ENCODE assay signal across 10 mouse cellular contexts in the genomic region with DNA sequence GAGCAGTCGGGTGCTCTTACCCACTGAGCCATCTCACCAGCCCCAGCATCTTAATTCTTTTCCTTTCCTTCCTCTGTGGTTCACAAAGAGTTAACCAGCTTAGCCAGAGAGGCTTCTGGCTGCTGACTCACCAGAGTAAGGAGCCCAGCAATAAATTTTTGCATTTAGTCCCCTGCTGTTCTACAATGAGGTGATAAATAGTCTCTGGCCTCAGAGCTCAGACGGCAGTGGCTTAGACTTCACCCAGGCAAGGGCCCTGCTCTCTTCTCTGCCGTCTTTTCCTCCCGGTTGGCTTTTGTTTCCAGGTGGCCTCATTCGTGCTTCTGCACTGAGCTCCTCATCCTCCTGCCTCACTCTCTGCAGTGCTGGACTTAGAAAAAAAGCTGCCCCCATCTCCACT.
DNase-seq lines count a peak whose midpoint lies in the region; ATAC-seq and TF ChIP-seq lines count a peak whose summit lies in the region.
"Had no signal": no experiment of that assay in that cellular context is flagged by ENCODE, and none has a peak within 500 bp of the region (broad histone marks: within the 10 kb centered on the region; RNA-seq: fewer than 3 reads in every experiment).

No protein-coding gene starts in this region.

- 0 out of 2 replicates have a peak overlapping the region, but pooled peaks have one; percentile 75 for H3K9ac ChIP-seq in heart, embryonic 14.5 days (ENCODE audit: low read length)
- peak overlapping the region; percentile 40 for H3K9ac ChIP-seq in MEL (ENCODE audit: control insufficient read depth, low read depth, low read length, poor library complexity, severe bottlenecking)
- no peak overlapping the region for H3K9ac ChIP-seq in forebrain, postnatal 0 days

- H3K9me3 ChIP-seq in heart, embryonic 14.5 days (ENCODE audit: control insufficient read depth, low read length) = no peaks in the 10 kb centered on the region
- H3K9me3 ChIP-seq in MEL (replicated peaks; ENCODE audit: insufficient read depth, low read length) = no peaks in the 10 kb centered on the region
- no peaks in the 10 kb centered on the region for H3K9me3 ChIP-seq in forebrain, postnatal 0 days (ENCODE audit: low read length)

- H3K4me2 ChIP-seq in heart, embryonic 14.5 days (ENCODE audit: low read length) = peak overlapping the region; percentile 95
- peak overlapping the region; percentile 91 for H3K4me2 ChIP-seq in forebrain, postnatal 0 days (ENCODE audit: low read depth)

- 16% methylated on average over 5 of the region's 5 CpGs for WGBS in heart, embryonic 14.5 days
- WGBS in forebrain, postnatal 0 days = 5% methylated on average over 5 of the region's 5 CpGs

- no peak for DNase-seq in heart, adult 9 months (ENCODE audit: low spot score in 2 of 2)
- peak; percentile 36 for DNase-seq in MEL (ENCODE audit: low read depth, low spot score)
- DNase-seq in forebrain, postnatal 0 days = no peak
- DNase-seq in mesoderm, embryonic 11.5 days (ENCODE audit: low read depth, low spot score) = peak; percentile 60
- no peak for DNase-seq in right cerebral cortex, postnatal 36 days (ENCODE audit: low spot score in 2 of 2)
- DNase-seq in thymus, postnatal 0 days (ENCODE audit: low spot score) = no peak
- no peak for DNase-seq in right cerebral cortex, postnatal 10 days (ENCODE audit: low spot score in 2 of 2)
- DNase-seq: layer of hippocampus, adult 9-11 months; thymus, adult 18-20 months had no signal

- TF ChIP-seq CTCF in MEL (IDR thresholded peaks at IDR 0.05 in 2 of 3, conservative IDR thresholded peaks at IDR 0.05 in 1 of 3; ENCODE audit: control insufficient read depth in 1 of 3, insufficient read depth in 1 of 3, low read depth in 2 of 3, low read length in 3 of 3, poor library complexity in 1 of 3, severe bottlenecking in 1 of 3) = no peak
- TF ChIP-seq CTCF in forebrain, postnatal 0 days (IDR thresholded peaks at IDR 0.05; ENCODE audit: low read depth) = no peak

- no peak for TF ChIP-seq RAD21 in MEL (IDR thresholded peaks at IDR 0.05; ENCODE audit: low read depth, low read length)

- peaks cover 21% of the 10 kb centered on the region for H3K36me3 ChIP-seq in heart, embryonic 14.5 days (ENCODE audit: control insufficient read depth, insufficient read depth, low read length)
- H3K36me3 ChIP-seq in MEL (ENCODE audit: control insufficient read depth in 1 of 2, insufficient read depth in 2 of 2, low read length in 2 of 2) = no peaks in the 10 kb centered on the region
- peaks cover 15% of the 10 kb centered on the region for H3K36me3 ChIP-seq in forebrain, postnatal 0 days (ENCODE audit: insufficient read depth)

- H3K4me3 ChIP-seq in heart, embryonic 14.5 days (ENCODE audit: control insufficient read depth in 1 of 2, insufficient read depth in 1 of 2, low read depth in 1 of 2, low read length in 2 of 2) = no peak overlapping the region
- peak overlapping the region in 1 of 2 experiments; percentile 84; a peak in 3 of 4 replicates for H3K4me3 ChIP-seq in MEL (ENCODE audit: control insufficient read depth in 1 of 2, insufficient read depth in 1 of 2, low read depth in 2 of 2, low read length in 2 of 2)
- peak overlapping the region; percentile 50; the same call in 1 of the 2 replicates for H3K4me3 ChIP-seq in forebrain, postnatal 0 days (ENCODE audit: low read depth, low read length)

- no peak for ATAC-seq in heart, embryonic 14.5 days (ENCODE audit: insufficient number of reproducible peaks, insufficient read depth, low FRiP score, low read depth)
- no peak for ATAC-seq in forebrain, postnatal 0 days

- TF ChIP-seq POLR2A in MEL (IDR thresholded peaks at IDR 0.05; ENCODE audit: control insufficient read depth in 1 of 2, insufficient read depth in 1 of 2, low read depth in 1 of 2, low read length in 2 of 2, poor library complexity in 1 of 2) = no peak

- H3K79me2 ChIP-seq in MEL (ENCODE audit: control insufficient read depth, insufficient read depth, low read length, poor library complexity) = no peaks in the 10 kb centered on the region

- TF ChIP-seq EP300 in MEL (IDR thresholded peaks at IDR 0.05; ENCODE audit: low read depth in 1 of 2, low read length in 2 of 2) = no peak

- H3K4me1 ChIP-seq in heart, embryonic 14.5 days (ENCODE audit: control insufficient read depth in 2 of 2, insufficient read depth in 2 of 2, low read length in 2 of 2) = peaks cover 0 to 5% of the 10 kb centered on the region in 2 experiments; a peak in 1 of 4 replicates
- no peaks in the 10 kb centered on the region for H3K4me1 ChIP-seq in MEL (ENCODE audit: control insufficient read depth in 1 of 2, insufficient read depth in 2 of 2, low read length in 2 of 2)
- peaks cover 4% of the 10 kb centered on the region; the same call in 1 of the 2 replicates for H3K4me1 ChIP-seq in forebrain, postnatal 0 days (ENCODE audit: insufficient read depth)

- H3K27me3 ChIP-seq in heart, embryonic 14.5 days (ENCODE audit: control insufficient read depth, insufficient read depth, low read length) = no peaks in the 10 kb centered on the region
- no peaks in the 10 kb centered on the region for H3K27me3 ChIP-seq in MEL (ENCODE audit: control insufficient read depth in 1 of 2, insufficient read depth in 2 of 2, low read length in 2 of 2)
- no peaks in the 10 kb centered on the region for H3K27me3 ChIP-seq in forebrain, postnatal 0 days (ENCODE audit: insufficient read depth, low read length)

- H3K27ac ChIP-seq in heart, embryonic 14.5 days (replicated peaks in 1 of 2; ENCODE audit: control insufficient read depth in 1 of 2, insufficient read depth in 1 of 2, low read depth in 2 of 2, low read length in 2 of 2) = no peak overlapping the region
- H3K27ac ChIP-seq in MEL (ENCODE audit: control insufficient read depth, low read depth, low read length) = no peak overlapping the region
- 0 out of 2 replicates have a peak overlapping the region, but pooled peaks have one; percentile 10 for H3K27ac ChIP-seq in forebrain, postnatal 0 days (ENCODE audit: low read depth, low read length)

TF ChIP-seq in MEL, 35 proteins besides CTCF, POLR2A, EP300 and RAD21:
- TF ChIP-seq GABPA (IDR thresholded peaks at IDR 0.05; ENCODE audit: low read depth, low read length) = no peak
- TF ChIP-seq POLR2AphosphoS5 (IDR thresholded peaks at IDR 0.05; ENCODE audit: borderline replicate concordance, low read depth, low read length) = no peak
- TF ChIP-seq HCFC1 (IDR thresholded peaks at IDR 0.05; ENCODE audit: low read depth, low read length) = no peak
- TF ChIP-seq GATA1 (IDR thresholded peaks at IDR 0.05; ENCODE audit: low read depth, low read length) = no peak
- no peak for TF ChIP-seq ZMIZ1 (IDR thresholded peaks at IDR 0.05; ENCODE audit: low read depth, low read length)
- no peak for TF ChIP-seq ZC3H11A (IDR thresholded peaks at IDR 0.05; ENCODE audit: low read depth, low read length)
- TF ChIP-seq UBTF (IDR thresholded peaks at IDR 0.05; ENCODE audit: borderline replicate concordance, insufficient read depth, low read depth, low read length) = no peak
- no peak for TF ChIP-seq CHD1 (IDR thresholded peaks at IDR 0.05; ENCODE audit: low read depth, low read length)
- no peak for TF ChIP-seq TAL1 (IDR thresholded peaks at IDR 0.05; ENCODE audit: low read length)
- TF ChIP-seq TBP (IDR thresholded peaks at IDR 0.05; ENCODE audit: low read depth, low read length) = no peak
- TF ChIP-seq NRF1 (IDR thresholded peaks at IDR 0.05; ENCODE audit: insufficient read depth, low read depth, low read length, poor library complexity, severe bottlenecking) = no peak
- no peak for TF ChIP-seq SMC3 (IDR thresholded peaks at IDR 0.05; ENCODE audit: low read depth, low read length)
- no peak for TF ChIP-seq USF2 (IDR thresholded peaks at IDR 0.05; ENCODE audit: borderline replicate concordance in 1 of 2, insufficient read depth in 1 of 2, low read depth in 1 of 2, low read length in 2 of 2)
- no peak for TF ChIP-seq ZNF384 (IDR thresholded peaks at IDR 0.05; ENCODE audit: low read depth, low read length)
- no peak for TF ChIP-seq MYC (IDR thresholded peaks at IDR 0.05; ENCODE audit: low read depth, low read length)
- TF ChIP-seq SIN3A (IDR thresholded peaks at IDR 0.05; ENCODE audit: low read length) = no peak

Comparison
In these comparisons a context has a peak if more than half of its experiments do, and no peak if none do; other contexts are left out.
1. DNase-seq: peak in MEL (single experiment) and mesoderm, embryonic 11.5 days (single experiment); none in heart, adult 9 months (0 of 2), forebrain, postnatal 0 days (single experiment), right cerebral cortex, postnatal 36 days (0 of 2), thymus, postnatal 0 days (single experiment) and right cerebral cortex, postnatal 10 days (0 of 2).